Mouse (Mus musculus) cerebellum, postnatal 10 days (tissue): ENCODE measurements around the gene Psmb10.

Source experiments
- DNase-seq, 2 experiments: peaks; one replicate each; pipeline ENCODE4 v3.0.0; 2021; ENCODE audit warnings: mixed read lengths in 2 of 2

Gene Psmb10

GRCm38 (mm10) chr8:105937496-105938305 lies 543 bp downstream of the Psmb10 start:
- DNase-seq = peak; percentile 52 to 65

GRCm38 (mm10) chr8:105936866-105937475 lies 1.3 kb downstream of the Psmb10 start:
- peak; percentile 95 to 96 for DNase-seq

DNA sequence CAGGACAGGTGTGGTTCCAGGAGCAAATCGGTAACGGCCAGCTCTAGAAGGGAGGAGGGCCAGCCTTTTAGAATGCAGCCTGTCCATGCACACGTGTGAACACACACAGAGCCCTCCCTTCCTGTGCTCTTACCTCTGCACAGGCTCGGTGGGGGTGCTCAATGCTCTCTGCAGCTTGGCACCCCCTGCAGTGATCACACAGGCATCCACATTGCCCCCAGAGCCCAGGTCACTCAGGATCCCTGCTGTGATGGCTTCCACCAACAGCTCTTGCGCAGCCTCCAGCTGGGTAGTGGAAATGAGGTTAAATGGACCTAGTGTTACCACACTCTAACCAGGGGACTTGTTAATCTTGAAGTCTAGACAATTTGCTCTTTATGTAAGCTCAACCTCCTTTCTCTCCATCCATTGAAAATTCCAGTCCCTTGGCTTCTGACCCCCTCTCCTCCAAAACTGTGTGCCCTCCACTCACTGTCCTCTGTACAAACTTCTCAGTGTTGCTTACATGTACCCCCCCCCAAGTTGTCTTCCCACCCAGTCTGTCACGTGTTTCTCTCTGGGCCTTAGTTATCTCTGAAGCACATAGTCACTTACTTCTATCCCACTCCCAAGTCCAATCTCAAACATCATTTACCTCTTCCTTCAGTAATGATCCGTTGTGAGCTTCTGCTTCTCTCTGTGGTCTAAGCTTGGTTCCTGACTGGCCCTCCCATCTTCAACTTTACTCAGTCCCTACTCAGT lies 2.2 kb downstream of the Psmb10 start:
- peak; percentile 39 to 48 for DNase-seq

- DNase-seq = no peak
Measured at GRCm38 (mm10) chr8:105935105-105935504, 3.1 kb downstream of the Psmb10 start.

DNA sequence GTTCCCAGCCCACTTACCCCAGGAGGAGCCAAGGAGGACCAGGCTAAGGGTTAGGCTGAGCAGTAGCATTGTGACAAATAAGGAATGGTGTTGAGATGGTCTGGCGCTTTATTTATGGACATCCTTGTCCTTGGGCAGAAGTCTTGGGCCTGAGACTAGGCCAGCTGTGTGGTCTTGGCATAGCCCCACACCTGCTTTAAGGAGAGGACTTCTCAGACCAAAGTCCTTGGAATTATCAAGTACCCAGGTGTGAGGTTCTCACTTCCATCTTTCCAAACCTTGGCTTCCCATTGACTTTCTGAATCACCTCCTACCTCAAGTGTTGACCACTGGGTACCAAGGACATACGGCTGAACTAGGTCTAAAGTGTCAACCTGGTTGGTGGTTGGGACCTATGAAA lies 4.5 kb downstream of the Psmb10 start, which contains the start of gene Ctrl:
Ctrl (minus strand) TSS at position 101 of the 400 bp plus-strand sequence.
- DNase-seq = no peak

DNA sequence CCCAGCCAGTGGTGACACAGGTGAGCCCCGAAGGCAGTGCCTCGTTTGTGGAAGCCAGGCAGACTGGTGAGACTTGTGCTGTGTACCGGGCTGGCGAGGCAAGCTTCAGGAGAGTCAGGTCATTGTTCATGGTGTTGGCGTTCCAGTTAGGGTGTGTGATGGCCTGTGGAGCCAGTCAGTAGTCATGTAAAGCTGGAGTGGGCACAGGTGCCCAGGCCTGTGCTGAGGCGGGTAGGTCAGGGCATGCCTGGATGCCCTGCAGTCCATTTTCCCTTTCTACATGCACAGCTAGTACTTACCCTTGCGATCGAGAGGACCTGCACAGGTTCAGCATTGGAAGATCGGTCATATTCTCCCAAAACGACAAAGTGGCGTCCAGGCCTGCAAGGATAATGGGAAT lies 5.7 kb downstream of the Psmb10 start:
- DNase-seq = no peak

- no peak for DNase-seq
Measured at GRCm38 (mm10) chr8:105931271-105931670, 7.0 kb downstream of the Psmb10 start.

DNA sequence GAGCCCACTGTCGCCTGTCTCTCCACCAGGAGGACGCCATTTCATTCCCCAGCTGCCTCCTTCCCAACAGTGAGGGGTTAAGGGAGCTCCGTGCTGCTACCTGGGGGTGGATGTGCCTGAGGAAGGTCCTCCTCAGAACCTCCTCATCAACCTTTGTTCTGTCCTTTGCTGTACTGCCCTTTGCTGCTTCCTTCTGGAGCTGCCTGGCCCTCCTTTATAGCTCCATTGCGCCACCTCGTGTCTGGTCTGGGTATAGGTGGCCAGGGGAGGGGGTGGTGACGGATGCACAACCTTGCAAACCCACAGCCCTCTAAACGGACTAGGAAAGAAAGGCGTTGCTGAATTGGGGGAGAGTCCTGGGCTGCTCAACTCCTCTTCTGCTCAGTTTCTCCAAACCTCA lies 7.6 kb downstream of the Psmb10 start:
- peak; percentile 96 to 97 for DNase-seq

DNA sequence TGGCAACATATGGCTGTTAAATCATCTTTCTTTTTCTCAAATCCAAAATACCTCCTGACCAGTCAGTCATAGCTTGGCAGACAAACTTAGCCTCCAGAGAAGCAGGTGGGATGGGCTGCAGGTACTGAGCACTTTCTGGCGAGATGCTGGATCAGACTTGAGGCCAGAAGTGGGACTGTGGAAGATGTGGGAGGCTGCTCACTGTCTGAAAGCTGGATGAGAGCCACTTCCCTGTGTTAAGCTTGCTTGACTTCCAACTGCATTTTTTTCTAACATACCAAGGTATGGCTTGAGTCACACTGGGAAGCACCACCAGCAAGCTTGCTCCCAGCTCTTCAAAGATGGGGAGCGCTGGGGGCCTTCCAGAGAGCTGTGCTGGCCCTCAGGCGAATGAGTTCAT lies 13.1 kb downstream of the Psmb10 start:
- DNase-seq = no peak

DNA sequence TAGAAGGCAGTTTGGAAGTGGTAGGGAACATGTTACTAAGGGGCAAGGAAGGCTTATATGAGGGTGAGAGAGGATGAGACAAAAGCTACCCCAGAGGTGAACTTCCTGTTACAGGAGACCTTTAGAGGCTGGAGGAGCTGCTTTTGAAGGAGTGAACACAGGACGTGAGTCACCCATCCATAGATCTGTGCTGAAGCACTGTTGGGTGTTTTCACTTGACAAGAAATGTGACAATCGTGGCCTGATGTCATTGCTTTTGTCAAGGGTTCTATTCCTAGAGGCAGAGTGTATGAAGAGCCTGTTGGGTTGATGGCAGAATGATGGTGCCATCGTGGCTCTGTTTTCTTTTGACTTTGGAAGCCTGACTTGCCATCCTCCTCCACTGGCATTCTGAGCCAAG lies 18.9 kb downstream of the Psmb10 start:
- no peak for DNase-seq

DNA sequence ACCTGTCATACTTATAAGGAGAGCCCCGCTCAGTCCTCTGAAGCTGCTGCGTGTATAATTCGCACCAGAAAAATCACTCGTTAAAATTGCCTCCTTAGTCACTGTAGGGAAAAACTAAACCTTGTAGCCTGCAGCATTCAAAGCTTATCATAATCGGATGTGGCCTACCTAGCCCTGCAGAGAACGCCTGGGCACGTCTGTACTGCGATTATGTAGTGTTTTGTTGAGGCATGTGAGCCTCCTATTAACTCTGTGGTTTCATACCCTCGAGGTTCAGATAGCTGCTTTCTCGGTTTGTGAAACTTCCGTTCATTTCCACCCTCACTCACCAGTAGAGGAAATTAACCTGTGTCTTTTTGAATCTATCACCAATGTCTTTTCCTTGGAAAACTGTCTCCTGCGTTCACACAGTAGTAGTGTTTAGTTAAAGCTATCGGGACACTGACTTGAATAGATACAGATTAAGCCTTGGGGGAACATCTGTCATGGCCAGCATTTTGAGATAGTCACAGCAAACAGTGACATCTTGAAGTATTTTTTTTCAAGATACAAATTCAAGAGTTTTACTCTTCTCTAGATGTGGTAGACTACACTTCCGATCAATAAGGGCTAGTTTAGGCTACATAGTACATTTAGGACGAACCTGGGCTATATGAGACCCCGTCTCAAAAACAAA lies 37.2 kb downstream of the Psmb10 start:
- DNase-seq = no peak

DNA sequence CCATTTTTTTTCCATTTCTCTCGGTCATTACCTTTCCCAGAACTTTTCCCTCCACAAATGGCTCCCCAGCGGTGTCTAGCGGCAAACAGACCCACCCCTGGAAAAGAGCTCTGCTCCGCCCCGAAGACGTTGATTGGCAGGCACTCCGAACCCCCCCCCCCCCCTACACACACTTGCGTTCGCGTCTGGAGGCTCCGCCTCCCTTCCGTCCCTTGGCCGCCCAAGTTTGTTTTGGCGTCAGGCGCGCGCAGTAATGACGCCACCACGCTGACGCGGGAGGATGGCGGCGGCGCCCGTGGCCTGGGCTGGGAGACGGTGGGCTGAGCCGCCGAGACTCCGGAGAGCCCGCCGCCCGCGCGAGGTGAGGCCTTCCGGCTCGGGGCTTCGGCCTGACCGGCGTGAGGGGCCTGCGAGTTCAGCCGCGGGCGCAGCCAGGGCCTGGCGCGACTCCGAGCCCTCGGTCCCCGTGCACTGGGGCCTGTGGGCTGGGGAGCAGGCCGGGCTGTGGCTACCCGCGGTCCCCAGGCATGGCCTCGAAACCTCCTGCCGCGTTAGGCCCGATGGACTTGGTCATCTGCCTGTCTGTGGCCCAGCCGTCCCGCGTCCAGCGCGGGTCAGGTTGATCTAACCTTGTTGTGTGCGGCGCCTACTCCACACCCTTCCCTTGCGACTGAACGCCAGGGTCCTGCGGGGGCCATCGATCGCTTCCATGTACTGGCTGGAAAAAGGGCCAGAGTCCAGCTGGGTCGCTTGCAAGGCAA lies 37.9 kb downstream of the Psmb10 start, which contains the start of gene Pskh1:
Pskh1 (plus strand) TSS at position 262 of the 761 bp plus-strand sequence.
- peak; percentile 97 to 98 for DNase-seq

- no peak for DNase-seq
Measured at GRCm38 (mm10) chr8:105897801-105898480, 40.3 kb downstream of the Psmb10 start.

DNA sequence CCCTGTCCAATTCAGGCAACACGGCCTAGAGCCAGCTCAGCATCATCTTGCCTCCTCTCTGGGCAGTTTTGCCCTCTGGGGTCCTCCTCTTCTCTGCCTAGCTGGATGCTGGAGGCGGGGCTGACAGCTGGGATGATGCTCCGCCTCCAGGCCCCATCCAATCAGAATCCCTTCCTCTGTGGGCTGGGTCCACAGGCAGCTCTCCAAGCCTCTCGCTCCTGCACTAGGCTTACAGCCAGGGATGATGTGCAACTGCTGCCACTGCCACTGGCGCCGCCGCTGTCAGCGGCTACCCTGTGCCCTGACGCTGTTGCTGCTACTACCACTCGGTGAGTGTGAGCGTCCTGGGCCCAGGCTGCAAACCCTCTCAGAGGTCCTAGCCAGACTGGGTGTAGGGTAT lies 44.9 kb downstream of the Psmb10 start, which contains the start of gene Nrn1l:
Nrn1l (plus strand) TSS at position 229 of the 400 bp plus-strand sequence.
- DNase-seq = peak; percentile 69 to 75

- DNase-seq = peak; percentile 49 to 50
Measured at GRCm38 (mm10) chr8:105892432-105892831, 45.8 kb downstream of the Psmb10 start.

DNA sequence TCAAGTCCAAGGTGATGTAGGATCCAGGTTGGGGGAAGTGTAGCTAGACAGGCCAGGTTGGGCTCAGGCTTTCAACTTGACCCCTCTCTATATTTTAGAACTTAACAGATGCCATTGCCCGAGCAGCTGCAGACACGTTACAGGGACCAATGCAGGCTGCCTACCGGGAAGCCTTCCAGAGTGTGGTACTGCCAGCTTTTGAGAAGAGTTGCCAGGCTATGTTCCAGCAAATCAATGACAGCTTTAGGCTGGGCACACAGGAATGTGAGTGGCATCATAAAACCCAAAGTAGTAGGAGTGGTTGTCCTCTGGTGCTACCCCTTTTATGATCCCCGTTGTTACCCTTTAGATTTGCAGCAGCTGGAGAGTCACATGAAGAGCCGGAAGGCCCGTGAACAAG lies 47.4 kb downstream of the Psmb10 start:
- DNase-seq = peak; percentile 68 to 69

GRCm38 (mm10) chr8:105889756-105890465 lies 48.3 kb downstream of the Psmb10 start:
- peak; percentile 57 to 70 for DNase-seq
